Mouse (Mus musculus) gastrocnemius, adult 8-10 months (tissue): ENCODE results near the gene Apom. TPM values are rescaled to one million over a fixed set of nuclear protein-coding genes. Genes with fewer than 3 reads are reported as not detected.

ENCODE experiments used
- DNase-seq, 2 experiments: peaks; one replicate each; pipeline ENCODE4 v3.0.0; 2022; ENCODE audit warnings: low spot score in 2 of 2
- total RNA-seq, 4 experiments: library from RNA; stranded (reverse); gene quantifications; 2 replicates each; pipeline ENCODE4 v1.2.4; 2022

The Apom gene
- total RNA-seq, 4 experiments from 2014 or later = not detected

DNA sequence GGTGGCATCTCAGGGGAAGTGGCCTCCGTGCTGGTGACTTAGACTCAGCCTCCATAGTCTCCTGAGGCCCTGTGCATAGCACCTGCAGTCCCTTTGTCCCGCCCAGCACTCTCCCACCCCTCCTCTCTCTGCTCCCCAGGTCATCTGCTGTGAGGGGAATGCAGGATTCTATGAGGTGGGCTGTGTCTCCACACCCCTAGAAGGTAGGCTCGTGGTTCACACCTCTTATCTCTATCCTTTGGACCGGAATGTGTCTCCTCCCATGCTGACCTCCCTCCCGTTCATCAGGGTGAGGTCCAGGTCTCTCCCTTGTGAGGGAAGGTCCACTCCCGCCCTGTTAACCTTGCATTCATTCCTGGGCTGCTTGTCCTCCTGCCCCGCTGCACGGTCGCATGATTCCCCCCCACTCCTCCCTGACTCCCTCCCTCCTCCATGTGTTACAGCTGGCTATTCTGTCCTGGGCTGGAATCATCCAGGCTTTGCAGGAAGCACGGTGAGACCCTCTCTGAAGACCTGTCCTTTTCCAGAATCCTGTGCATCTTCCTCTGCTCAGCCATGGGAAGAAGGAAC is 31.6 kb downstream of the Apom start:
- no peak for DNase-seq

DNA sequence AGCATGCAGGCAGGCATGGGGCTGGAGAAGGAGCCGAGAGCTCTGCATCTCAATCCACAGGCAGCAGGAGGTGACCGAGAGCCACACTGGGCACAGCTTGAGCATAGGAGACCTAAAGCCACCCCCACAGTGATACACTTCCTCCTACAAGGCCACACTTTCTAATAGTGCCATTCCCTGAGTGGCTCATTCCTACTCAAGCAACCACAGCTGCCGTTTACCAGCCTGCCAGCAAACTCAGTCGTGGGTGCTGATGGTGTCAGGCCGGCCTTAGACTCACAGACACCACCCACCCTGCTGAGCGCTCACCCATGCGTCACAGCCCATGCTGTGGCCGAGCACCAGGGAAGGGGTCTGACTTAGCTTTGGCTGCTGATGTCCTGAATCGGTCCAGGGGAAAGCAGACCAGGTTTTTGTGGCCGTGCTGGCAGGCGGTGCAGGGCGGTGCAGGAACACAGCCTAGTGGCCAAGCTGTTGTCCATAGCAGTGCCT is 34.6 kb downstream of the Apom start:
- DNase-seq = no peak

DNA sequence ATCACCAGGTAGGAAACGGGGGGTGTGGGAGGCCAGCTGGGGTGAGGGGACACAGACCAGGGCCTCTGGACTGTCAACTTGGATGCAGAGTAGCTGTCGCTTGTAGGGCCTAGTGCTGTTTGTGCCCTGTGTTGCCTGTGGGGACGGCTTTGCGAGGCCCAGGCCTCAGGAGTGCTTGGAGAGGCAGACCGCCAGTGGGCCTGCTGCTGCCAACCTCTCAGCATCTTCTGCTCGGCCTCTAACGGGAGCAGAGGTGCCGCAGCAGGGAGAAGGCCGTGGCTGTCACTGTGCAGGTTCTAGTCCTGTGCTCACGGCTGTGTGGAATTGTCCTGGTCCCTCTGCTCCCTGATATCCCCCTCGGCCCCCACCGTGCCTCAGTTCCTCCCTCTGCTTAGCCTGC is 35.3 kb downstream of the Apom start:
- DNase-seq = no peak

DNA sequence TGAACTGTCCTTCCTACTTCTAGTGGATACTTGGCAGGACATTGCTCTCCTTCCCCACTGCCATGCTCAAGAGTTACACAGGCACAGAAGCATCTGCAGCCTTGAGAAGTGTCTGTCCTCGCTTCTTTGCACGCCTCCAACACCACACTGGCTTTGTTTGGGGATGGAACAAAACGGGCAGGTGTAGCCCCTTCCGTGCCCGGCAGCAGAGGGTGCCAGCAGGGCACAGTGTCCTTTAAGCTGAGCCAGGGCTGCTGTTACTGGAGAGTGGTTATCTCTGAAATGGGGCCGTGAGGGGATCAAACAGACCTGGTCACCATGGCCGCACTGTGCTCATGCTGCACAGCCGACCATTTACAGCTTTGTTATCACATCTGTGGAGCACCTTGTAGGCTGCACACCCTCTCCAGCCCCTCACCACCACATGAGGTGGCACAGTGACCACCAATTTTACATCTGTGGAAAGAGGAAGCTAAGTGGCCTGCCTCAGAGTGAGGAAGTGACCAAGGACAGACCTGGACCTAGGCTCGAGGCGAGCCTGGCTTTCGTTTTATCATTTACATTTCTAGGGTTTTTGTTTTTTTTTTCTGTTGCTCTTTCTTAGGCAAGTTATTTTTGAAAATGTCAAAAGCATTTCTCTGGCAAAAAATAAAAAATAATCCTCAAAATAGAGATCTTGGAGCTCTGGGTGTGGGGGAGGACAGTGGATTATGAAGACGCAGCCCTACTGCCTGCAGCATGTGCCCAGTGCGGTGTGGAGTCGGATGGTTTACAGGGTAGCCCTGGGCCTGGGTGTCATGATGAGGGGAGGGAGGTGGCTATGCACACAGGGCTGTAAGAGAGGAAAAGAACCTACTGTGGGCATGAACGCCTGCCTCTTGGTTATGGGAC is 37.1 kb downstream of the Apom start:
- DNase-seq = no peak

DNA sequence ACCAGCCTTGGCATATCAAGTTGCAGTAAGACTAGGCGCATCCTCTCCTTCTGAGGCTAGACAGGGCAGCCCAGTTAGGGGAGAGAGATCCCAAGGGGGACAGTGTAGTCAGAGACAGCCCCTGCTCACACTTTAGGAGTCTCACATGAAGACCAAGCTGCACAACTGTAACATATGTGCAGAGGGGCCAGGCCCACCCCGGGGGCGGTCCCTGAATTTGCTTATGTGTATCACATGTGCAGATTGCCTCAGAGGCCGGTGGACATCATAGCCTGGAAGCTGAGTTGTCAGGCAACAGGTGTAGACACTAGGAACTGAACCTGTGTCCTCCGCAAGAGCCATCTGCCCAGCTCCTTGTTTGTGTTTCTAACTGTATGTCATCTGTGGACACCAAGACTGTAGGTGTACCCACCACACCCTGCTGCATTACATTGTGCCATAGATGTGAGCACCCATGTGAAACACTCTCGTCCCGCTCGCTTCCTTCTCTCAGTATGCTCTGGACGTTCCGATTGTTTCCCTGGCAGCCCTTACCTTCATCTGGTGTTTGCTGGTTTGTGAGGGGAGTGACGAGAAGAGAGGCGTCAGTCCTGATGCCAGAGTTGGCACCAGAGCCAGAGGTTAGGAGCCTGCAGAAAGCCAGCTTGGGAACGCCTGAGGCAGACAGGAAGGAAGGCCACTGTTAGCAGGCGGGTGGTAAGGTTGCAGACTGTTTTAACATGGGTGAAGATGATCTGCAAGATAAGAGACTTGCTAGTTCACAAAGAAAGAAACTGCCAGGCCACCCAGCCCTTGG is 39.2 kb downstream of the Apom start:
- DNase-seq = no peak

DNA sequence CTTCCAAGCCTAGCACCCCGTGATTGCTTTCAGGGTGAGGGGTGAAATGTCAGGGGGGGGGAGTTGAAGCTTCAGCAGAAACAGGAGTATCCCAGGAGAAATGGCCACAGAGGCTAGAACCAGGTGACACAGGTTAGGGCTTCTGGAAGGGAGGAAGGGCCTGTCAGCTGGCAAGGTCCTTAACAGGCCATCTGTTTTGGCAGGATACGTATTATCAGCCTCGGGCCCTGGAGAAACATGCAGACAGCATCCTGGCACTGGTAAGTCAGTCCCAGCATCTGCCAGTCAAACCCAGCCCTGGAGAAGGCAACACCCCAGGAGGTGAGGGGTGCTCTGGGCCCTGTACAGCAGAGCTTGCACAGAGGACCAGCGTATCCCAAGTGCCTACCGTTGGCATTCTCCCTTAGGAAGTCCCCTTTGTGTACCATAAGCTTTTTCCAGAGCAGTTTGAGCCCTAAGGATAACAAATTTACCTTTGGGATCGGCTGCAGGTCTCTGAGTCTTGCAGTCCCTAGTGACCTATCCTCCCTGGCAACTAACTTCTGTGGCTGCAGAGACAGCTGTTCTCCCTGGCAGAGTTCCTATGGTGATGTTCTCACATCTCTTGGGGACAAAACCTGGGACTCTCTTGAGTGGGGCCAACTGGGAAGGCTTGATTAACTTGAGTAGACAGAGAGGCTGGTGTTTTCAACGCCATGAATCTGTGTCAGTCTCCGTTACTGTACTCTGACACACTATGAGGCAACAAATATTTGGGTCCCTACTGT is 41.5 kb downstream of the Apom start:
- peak; percentile 22 to 37 for DNase-seq

DNA sequence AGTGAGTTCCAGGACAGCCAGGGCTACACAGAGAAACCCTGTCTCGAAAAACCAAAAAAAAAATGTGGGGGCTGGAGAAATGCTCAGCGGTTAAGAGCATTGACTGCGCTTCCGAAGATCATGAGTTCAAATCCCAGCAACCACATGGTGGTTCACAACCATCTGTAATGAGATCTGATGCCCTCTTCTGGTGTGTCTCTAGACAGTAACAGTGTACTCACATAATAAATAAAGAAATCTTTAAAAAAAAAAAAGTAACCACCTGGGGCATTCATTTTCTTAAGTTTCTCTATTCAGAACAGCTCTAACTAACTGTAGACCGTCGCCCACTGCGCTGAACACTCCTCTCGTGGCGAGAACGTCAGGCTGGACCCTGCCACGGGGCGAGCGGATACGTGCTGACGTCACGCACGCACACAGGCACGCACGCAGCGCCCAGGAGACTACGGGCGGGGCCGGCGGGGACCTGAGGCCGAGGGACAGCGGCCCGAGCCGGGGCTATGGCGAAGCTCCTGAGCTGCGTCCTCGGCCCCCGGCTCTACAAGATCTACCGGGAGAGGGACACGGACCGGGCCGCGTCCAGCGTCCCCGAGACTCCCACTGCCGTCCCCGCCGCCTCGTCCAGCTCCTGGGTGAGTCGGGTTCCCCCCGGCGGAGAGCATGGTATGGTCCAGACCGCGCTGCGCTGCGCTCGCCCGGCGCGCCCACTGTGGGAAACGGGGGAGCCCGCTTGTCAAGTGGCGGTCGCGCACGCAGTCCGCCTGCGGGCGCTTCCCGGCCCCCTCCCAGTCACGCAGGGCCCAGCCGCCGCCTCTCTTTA is 42.8 kb downstream of the Apom start, which contains the start of gene Abhd16a:
TSS of gene Abhd16a (plus strand) at position 439 of the 820 bp plus-strand sequence.
- peak; percentile 93 to 94 for DNase-seq

DNA sequence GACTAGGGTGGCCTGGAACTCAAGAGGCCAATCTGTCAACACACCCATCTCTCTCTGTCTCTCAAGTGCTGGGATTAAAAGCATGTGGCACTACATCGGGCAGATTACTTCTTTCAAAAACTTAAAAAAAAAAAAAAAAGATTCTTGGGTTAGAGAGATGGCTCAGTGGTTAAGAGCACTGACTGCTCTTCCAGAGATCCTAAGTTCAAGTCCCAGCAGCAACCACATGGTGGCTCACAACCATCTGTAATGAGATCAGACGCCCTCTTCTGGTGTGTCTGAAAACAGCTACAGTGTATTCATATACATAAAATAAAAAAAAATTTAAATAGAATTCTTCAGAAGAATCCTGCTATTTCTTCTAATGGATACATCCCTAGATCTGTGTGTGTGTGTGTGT is 43.7 kb downstream of the Apom start:
- DNase-seq = no peak

DNA sequence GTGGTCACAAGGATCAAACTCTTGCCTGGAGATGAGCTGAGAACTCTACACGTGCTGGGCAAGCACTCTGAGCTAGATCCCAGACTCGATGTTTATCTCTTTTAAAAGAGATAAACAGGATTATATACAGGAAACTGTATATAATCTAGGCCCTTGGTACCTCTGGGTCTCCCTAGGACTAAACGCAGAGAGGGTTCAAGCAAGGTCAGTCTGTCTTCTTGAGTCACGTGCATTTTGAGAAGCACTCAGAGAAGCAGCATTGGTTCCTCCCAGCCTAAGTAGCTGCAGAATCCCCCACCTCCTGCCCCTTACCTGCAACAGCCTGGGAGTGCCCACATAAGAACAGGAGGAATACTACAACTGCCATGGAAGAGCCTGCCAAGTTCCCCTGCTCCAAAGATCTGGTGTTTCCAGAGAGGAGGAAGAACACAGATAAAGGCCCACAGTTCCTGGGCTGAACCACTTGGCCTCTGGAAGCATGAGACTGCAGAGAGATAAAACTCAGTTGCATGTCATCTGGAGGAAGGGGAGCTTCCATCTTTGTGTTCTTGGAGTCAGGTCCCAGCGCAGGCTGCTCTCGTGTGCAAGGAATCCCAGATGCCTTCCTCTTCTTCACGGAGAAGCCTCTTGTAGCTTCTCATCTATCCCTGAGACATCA is 46.5 kb downstream of the Apom start, which contains the start of gene Ly6g6f:
TSS of gene Ly6g6f (minus strand) at position 403 of the 658 bp plus-strand sequence.
- no peak for DNase-seq

DNA sequence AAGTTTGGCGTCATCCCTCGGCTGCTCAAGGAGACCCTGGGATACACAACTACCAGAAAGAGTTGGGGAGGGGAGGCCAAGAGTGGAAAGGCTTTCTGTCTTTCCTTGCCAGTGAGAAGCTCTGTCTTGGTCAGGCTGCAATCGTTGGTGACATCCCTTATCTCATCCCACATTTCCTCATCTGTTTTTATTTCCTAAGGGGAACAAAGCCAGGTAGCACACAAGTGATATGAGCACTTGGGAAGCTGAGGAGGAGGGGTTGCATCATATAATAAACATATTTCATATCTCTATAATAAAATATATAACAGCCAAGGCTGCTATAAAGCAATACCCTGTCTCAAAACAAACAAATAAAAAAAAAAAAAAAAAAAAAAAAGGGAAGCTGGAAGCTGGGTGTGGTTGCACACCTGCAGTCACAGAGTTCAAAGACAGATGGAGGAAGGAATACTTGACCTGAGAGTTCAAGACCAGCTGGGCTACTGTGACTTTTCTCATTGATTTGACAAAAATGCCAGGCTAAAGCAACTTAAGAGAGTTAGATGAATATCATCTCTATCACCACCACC is 47.8 kb downstream of the Apom start:
- no peak for DNase-seq

DNA sequence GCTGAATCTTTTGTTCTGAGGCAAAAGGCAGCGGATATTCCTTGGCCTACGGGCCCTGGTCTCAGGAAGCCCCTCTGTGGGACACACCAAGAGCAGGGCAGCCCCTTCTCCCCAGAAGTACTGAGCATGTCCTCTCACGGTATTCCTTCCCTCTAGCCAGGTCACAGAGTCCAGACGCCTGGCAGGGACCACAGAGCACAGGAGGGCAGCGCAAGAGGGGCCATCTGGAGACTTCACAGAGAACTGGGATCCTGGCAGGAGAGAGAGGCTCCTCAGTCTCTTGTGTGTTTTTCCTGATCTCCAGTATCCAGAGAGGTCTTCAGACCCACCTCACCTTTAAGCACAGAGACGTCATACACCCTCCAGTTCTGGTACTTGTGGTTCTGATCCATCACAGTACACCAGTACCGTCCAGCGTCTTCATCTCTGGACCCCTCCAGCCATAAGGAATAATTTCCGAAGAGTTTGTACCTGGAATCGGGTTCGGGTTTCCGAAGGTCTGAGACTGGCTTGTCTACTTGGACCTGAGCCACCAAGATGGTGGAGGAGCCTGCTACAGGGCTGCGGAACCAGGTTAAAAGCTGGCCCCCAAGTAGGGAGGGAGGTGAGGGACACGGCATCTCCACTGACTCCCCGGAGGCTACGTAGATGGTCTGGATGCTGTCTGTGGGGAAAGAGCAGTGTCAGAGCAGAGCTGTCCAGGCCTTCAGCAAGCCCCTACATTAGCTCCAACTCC is 48.8 kb downstream of the Apom start:
- no peak for DNase-seq

DNA sequence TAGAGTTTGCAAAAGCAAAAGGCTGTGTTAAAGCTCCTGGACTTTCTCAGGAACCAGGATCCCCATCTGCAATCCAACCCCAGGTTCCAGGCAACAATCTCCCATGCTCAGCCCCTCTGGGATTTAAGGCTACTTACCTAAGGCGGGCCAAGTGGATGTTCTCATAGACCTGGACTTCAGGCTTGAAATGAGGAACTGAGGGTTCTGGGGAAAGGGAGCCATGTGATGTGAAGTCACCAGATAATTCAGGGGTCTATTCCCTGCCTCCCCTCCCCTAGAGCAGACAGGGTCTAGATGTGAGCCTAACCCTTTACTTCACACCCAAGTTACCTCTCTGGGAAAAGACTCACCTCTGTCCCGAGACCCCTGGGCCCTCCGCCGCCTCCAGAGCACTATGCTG is 51.1 kb downstream of the Apom start:
- no peak for DNase-seq

DNA sequence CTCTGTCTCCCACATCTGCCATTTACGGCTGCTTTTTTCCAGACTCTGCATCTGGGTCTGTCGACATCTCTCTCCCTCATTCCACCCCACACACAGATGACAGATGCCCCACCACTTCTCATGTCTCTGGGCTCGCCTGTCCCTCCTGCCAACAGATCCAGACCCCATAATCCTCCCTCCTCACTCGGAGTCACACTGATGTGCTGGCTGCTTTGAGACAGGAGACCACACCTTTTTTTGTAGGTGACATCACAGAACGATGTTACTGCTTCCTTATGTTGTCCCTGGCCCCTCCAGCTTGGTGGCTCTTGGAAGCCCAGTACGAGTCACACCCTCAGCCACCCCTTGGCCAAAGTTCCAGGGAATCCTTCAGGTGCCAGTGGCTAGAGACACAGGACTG is 51.6 kb downstream of the Apom start:
- no peak for DNase-seq

DNA sequence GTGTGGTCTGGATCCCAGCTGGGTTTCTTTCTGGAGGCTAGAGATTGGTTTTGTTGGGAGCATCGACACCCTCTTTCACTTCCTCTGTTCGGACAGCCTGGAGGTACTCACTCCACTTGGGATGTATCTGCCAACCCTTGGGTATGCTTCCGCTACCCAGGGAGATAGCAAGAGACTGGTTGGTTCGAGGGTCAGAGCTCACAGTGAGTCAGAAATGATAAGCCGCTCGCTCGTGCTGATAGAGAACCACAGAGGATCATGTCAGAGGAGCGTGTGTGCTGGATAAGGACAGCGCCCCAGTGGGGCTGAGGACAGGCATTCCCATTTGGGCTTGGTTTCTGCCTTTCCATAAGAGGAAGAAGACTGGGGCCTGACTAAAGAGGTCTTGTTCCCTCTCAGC is 52.1 kb downstream of the Apom start:
- no peak for DNase-seq
